Mouse (Mus musculus) liver, embryonic 14.5 days (tissue): ENCODE results near the gene Sdhc.

Experiments
- CTCF ChIP-seq: IDR thresholded peaks from 2 replicates; pipeline ENCODE4 v1.5.1; 2016; ENCODE audit warnings: antibody characterized with exemption, low read depth, control low read depth
- EP300 ChIP-seq: IDR thresholded peaks from 2 replicates; pipeline ENCODE4 v1.6.1; 2016; ENCODE audit warnings: antibody characterized with exemption, low read depth

DNA sequence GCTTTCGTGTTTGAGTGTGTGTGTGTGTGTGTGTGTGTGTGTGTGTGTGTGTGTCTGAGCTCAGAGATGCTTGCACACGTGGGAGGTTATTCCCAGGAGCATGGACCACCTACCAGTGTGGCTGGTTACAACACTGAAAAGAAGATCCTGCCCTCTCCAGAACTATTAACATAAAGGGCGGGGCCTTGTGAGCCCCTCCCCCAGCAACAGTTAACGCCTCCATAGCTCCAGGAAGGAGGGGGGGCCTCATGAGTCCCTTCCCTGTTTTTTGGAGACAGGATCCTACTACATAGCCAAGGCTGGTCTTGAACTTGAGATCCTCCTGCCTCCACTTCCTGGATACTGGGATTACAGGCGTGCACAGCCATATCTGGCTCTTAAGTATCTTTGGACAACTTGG is 28.6 kb downstream of the Sdhc start:
- no peak for TF ChIP-seq CTCF
- no peak for TF ChIP-seq EP300
